Mouse (Mus musculus) forebrain, embryonic 16.5 days (tissue): ENCODE results near the gene Tnfrsf21. TPM values are rescaled to one million over a fixed set of nuclear protein-coding genes. Genes with fewer than 3 reads are reported as not detected.

ENCODE experiments used
- ATAC-seq: fragments of 200-750 bp; cut with Nextera tagmentation; 2 replicates; pipeline ENCODE4 v1.8.0; 2017; ENCODE audit warnings: mild to moderate bottlenecking, moderate library complexity
- H3K27ac ChIP-seq: fragments of 300-500 bp; sonication (generic); 2 replicates; pipeline ENCODE4 v1.5.1; 2014; ENCODE audit warnings: low read length, control low read depth
- H3K27me3 ChIP-seq: fragments of 300-500 bp; sonication (generic); replicated peaks from 2 replicates; pipeline ENCODE4 v1.6.1; 2014; ENCODE audit warnings: low read length; ENCODE audit not compliant: control insufficient read depth, insufficient read depth
- H3K36me3 ChIP-seq: fragments of 300-500 bp; sonication (generic); 2 replicates; pipeline ENCODE4 v1.6.1; 2014; ENCODE audit not compliant: control insufficient read depth, insufficient read depth
- H3K4me1 ChIP-seq: fragments of 300-500 bp; sonication (generic); replicated peaks from 2 replicates; pipeline ENCODE4 v1.6.1; 2014; ENCODE audit warnings: low read length; ENCODE audit not compliant: control insufficient read depth, insufficient read depth
- H3K4me2 ChIP-seq: fragments of 300-500 bp; sonication (generic); 2 replicates; pipeline ENCODE4 v1.6.1; 2014; ENCODE audit warnings: mild to moderate bottlenecking, low read length, control low read depth
- H3K4me3 ChIP-seq: fragments of 300-500 bp; sonication (generic); replicated peaks from 2 replicates; pipeline ENCODE4 v1.5.1; 2014; ENCODE audit warnings: mild to moderate bottlenecking, low read length, control low read depth
- H3K9ac ChIP-seq: fragments of 300-500 bp; sonication (generic); replicated peaks from 2 replicates; pipeline ENCODE4 v1.6.1; 2014; ENCODE audit warnings: low read depth, low read length, control low read depth
- H3K9me3 ChIP-seq: fragments of 300-500 bp; sonication (generic); 2 replicates; pipeline ENCODE4 v1.6.1; 2016; ENCODE audit warnings: low read length; ENCODE audit not compliant: control insufficient read depth
- WGBS: fragments of 180-500 bp; shearing (Covaris S2); extraction: QIAGEN DNeasy Blood & Tissue Kit; methylation state at CpG from one replicate; pipeline ENCODE4 v1.1.7; 2014; 5-methylcytosine and 5-hydroxymethylcytosine counted together
- polyA plus RNA-seq: library from polyadenylated mRNA; unstranded; fragments of >200 nt; fragmentation: Nextera tagmentation; extraction: Ambion mirVana; gene quantifications from 2 replicates; pipeline ENCODE4 v1.2.1, GENCODE M21; 2015

The Tnfrsf21 gene
- polyA plus RNA-seq, 1 experiment from 2014 or later, result 67.8 TPM

- H3K27me3 ChIP-seq, result no peaks in the 10 kb centered on the region
- no peak for ATAC-seq
- WGBS, result 92% methylated on average over 9 of the region's 9 CpGs
These were observed 5.7 kb downstream of the Tnfrsf21 start for GRCm38 (mm10) chr17:43022056-43022455.

DNA sequence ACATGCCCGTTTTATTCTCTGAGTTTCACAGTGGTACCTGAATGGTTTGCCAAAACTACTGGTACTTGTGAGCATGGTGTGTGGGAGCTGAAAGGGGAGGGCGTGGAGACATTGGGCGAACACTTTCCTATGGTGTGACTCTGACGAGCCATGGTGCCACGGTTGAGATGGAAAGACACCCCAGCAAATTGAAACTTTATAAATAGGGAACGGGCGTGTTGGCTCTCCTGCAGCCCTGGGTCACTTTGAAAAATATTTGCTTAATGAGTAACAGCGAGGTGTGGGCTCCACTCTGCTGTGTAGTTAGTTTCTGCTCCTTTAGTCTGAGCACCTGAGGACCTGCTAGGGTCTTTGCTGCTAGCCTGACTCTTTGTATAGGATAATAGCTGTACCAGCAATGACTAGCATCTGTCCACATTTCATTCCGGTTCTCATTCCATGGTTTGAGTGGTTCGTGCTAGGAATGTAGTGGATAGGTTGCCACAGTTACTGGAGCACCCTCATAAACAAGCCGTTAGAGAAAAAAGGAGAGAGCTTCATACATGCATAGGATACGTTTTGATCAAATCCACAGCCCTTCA lies 7.4 kb downstream of the Tnfrsf21 start:
- Histone ChIP-seq H3K27me3 (no peaks in the 10 kb centered on the region), H3K9ac (no peak overlapping the region), H3K36me3 (0 out of 2 replicates have a peak, but pooled peaks cover 3% of the 10 kb centered on the region), H3K9me3 (no peaks in the 10 kb centered on the region), H3K4me3 (no peak overlapping the region), H3K4me2 (no peak overlapping the region), H3K4me1 (peaks cover 3% of the 10 kb centered on the region), H3K27ac (no peak overlapping the region)
- no peak for ATAC-seq
- 85% methylated on average over 12 of the region's 12 CpGs for WGBS

More at GRCm38 (mm10) chr17:43022056-43022455, 5.7 kb downstream of the Tnfrsf21 start:
- H3K4me3 ChIP-seq, result no peak overlapping the region
- H3K9me3 ChIP-seq, result no peaks in the 10 kb centered on the region
- 0 out of 2 replicates have a peak, but pooled peaks cover 3% of the 10 kb centered on the region for H3K36me3 ChIP-seq
- peaks cover 11% of the 10 kb centered on the region for H3K4me1 ChIP-seq
- H3K27ac ChIP-seq, result no peak overlapping the region
- no peak overlapping the region for H3K4me2 ChIP-seq
- H3K9ac ChIP-seq, result no peak overlapping the region

GRCm38 (mm10) chr17:43024531-43024930 lies 8.2 kb downstream of the Tnfrsf21 start:
- no peak for ATAC-seq

GRCm38 (mm10) chr17:43025048-43025447 lies 8.7 kb downstream of the Tnfrsf21 start:
- Histone ChIP-seq H3K27ac (no peak overlapping the region), H3K9me3 (no peaks in the 10 kb centered on the region), H3K4me3 (no peak overlapping the region), H3K36me3 (0 out of 2 replicates have a peak, but pooled peaks cover 3% of the 10 kb centered on the region), H3K4me1 (no peaks in the 10 kb centered on the region), H3K9ac (no peak overlapping the region), H3K4me2 (no peak overlapping the region), H3K27me3 (no peaks in the 10 kb centered on the region)
- 96% methylated on average over 6 of the region's 6 CpGs for WGBS
- ATAC-seq, result no peak

More at GRCm38 (mm10) chr17:43024531-43024930, 8.2 kb downstream of the Tnfrsf21 start:
- Histone ChIP-seq H3K9ac (no peak overlapping the region), H3K36me3 (0 out of 2 replicates have a peak, but pooled peaks cover 3% of the 10 kb centered on the region), H3K4me1 (no peaks in the 10 kb centered on the region), H3K9me3 (no peaks in the 10 kb centered on the region), H3K4me3 (no peak overlapping the region), H3K4me2 (no peak overlapping the region), H3K27ac (no peak overlapping the region), H3K27me3 (no peaks in the 10 kb centered on the region)
- 84% methylated on average over 3 of the region's 3 CpGs for WGBS

- Histone ChIP-seq H3K4me3 (no peak overlapping the region), H3K4me1 (no peaks in the 10 kb centered on the region), H3K9me3 (no peaks in the 10 kb centered on the region), H3K27ac (no peak overlapping the region), H3K9ac (no peak overlapping the region), H3K4me2 (no peak overlapping the region), H3K27me3 (no peaks in the 10 kb centered on the region), H3K36me3 (0 out of 2 replicates have a peak, but pooled peaks cover 3% of the 10 kb centered on the region)
- ATAC-seq, result no peak
- 94% methylated on average over 22 of the region's 22 CpGs for WGBS
These were observed 9.7 kb downstream of the Tnfrsf21 start for GRCm38 (mm10) chr17:43025819-43026593.

DNA sequence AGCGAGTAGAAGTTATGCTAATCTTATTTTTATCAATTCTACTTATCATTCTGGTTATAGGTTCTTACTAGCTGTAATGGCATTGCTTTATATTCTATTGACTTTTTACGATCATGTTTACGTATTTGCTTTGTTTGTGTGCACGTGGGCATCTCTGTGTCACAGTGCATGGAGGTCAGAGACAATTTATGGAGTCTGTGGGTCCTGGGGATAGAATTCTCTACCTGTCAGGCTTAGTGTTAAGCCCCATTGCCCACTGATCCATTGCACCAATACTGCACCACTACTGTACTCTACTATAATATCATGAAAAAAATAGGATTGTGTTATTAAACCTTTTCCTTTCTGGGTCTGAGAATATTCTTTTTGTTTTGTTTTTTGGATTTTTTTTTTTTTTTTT lies 10.4 kb downstream of the Tnfrsf21 start:
- H3K27ac ChIP-seq, result no peak overlapping the region
- no peak overlapping the region for H3K9ac ChIP-seq
- H3K9me3 ChIP-seq, result no peaks in the 10 kb centered on the region
- WGBS, result 93% methylated on average over 4 of the region's 4 CpGs
- no peaks in the 10 kb centered on the region for H3K27me3 ChIP-seq
- no peak overlapping the region for H3K4me2 ChIP-seq
- no peak overlapping the region for H3K4me3 ChIP-seq
- ATAC-seq, result no peak
- H3K4me1 ChIP-seq, result no peaks in the 10 kb centered on the region
- H3K36me3 ChIP-seq, result 0 out of 2 replicates have a peak, but pooled peaks cover 3% of the 10 kb centered on the region

- WGBS, result 95% methylated on average over 3 of the region's 3 CpGs
- ATAC-seq, result no peak
- Histone ChIP-seq H3K27ac (no peak overlapping the region), H3K36me3 (no peaks in the 10 kb centered on the region), H3K27me3 (no peaks in the 10 kb centered on the region), H3K4me2 (no peak overlapping the region), H3K4me3 (no peak overlapping the region), H3K9ac (no peak overlapping the region), H3K9me3 (no peaks in the 10 kb centered on the region), H3K4me1 (no peaks in the 10 kb centered on the region)
These were observed 13.2 kb downstream of the Tnfrsf21 start for GRCm38 (mm10) chr17:43029546-43029945.

DNA sequence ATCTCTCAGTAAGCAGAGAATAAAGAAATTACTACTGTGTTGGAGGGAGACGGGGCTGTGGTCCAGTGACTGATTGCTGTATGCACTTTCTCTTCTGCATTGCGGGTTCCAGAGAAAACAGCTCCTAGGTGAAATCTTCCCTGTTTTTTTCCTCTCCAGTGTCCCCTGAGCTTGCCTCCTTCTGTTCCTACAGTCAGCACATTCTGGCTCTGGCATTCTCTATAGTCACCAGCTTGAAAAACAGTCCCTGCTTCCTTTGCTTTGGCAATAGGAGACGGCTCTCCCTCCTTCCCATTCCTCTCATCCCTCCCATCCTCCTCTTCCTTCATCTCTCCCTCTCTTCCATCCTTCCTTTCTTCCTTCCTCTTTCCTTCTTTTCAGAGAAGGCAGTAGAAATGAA lies 13.9 kb downstream of the Tnfrsf21 start:
- peak; percentile 38; the same call in 1 of the 2 replicates for ATAC-seq
- Histone ChIP-seq H3K4me2 (no peak overlapping the region), H3K9me3 (no peaks in the 10 kb centered on the region), H3K27me3 (no peaks in the 10 kb centered on the region), H3K36me3 (no peaks in the 10 kb centered on the region), H3K9ac (no peak overlapping the region), H3K4me1 (no peaks in the 10 kb centered on the region), H3K4me3 (no peak overlapping the region), H3K27ac (no peak overlapping the region)
- WGBS, result 76% methylated on average over 3 of the region's 3 CpGs

- Histone ChIP-seq H3K4me3 (no peak overlapping the region), H3K27me3 (no peaks in the 10 kb centered on the region), H3K9ac (no peak overlapping the region), H3K36me3 (peaks cover under 1% of the 10 kb centered on the region), H3K4me1 (no peaks in the 10 kb centered on the region), H3K9me3 (no peaks in the 10 kb centered on the region), H3K4me2 (no peak overlapping the region), H3K27ac (no peak overlapping the region)
- 84% methylated on average over 8 of the region's 8 CpGs for WGBS
- no peak for ATAC-seq
These were observed 16.2 kb downstream of the Tnfrsf21 start for GRCm38 (mm10) chr17:43032489-43033036.
